Mouse (Mus musculus): ENCODE measurements around the gene G6pc3.

DNA sequence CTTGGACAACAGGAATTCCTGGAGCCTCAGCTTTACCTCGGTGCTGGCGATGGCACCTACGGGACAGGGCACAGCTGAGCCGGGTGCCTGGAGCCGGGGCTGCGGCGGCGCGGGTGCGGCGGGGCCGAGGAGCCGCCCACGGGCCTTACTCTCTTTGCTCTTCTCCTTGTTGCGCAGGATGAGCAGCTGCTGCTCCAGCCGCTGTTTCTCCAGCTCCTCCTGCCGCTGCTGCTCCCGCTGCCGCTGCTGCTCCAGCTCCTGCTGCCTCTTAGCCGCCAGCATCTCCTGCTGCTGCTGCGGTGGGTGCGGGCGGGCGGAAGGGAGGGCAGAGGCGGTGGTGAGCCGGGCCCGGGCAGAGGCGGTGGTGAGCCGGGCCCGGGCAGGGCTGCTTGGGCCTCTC, 17.1 kb downstream of the G6pc3 start:
- TF ChIP-seq POLR2A (IDR thresholded peaks at IDR 0.05; ENCODE audit: low read depth, low read length) (no peak), CTCF (conservative IDR thresholded peaks at IDR 0.05 in 1 of 2, IDR thresholded peaks at IDR 0.05 in 1 of 2; ENCODE audit: low read depth in 2 of 2, low read length in 2 of 2) (no peak), ELF1 (IDR thresholded peaks at IDR 0.05; ENCODE audit: low read depth, low read length) (no peak), TBP (conservative IDR thresholded peaks at IDR 0.05; ENCODE audit: low read depth, low read length) (no peak), UBTF (IDR thresholded peaks at IDR 0.05; ENCODE audit: low read depth, low read length) (no peak), CHD2 (IDR thresholded peaks at IDR 0.05; ENCODE audit: low read length) (no peak), MEF2A (IDR thresholded peaks at IDR 0.05; ENCODE audit: borderline replicate concordance, low read depth, low read length) (no peak), CHD1 (IDR thresholded peaks at IDR 0.05; ENCODE audit: low read depth, low read length) (no peak), PAX5 (IDR thresholded peaks at IDR 0.05; ENCODE audit: low read length) (no peak), ZKSCAN1 (IDR thresholded peaks at IDR 0.05; ENCODE audit: borderline replicate concordance, low read depth, low read length) (no peak), ZNF384 (IDR thresholded peaks at IDR 0.05; ENCODE audit: low read depth, low read length) (no peak), MYC (IDR thresholded peaks at IDR 0.05; ENCODE audit: low read depth, low read length) (no peak), POLR2AphosphoS2 (IDR thresholded peaks at IDR 0.05; ENCODE audit: low read depth, low read length) (no peak), TCF12 (IDR thresholded peaks at IDR 0.05; ENCODE audit: low read depth, low read length) (no peak)

Data from CH12.LX (cell line).